Mouse (Mus musculus): ENCODE data around the gene Itih5. TPM values are rescaled to one million over a fixed set of nuclear protein-coding genes. Genes with fewer than 3 reads are reported as not detected.

The Itih5 gene
- 0.72 and 1.3 TPM in 2 replicates for total RNA-seq (2015; ENCODE audit: low replicate concordance)
- total RNA-seq (2017; ENCODE audit: low replicate concordance): 0.91 and 1.2 TPM in 2 replicates

DNA sequence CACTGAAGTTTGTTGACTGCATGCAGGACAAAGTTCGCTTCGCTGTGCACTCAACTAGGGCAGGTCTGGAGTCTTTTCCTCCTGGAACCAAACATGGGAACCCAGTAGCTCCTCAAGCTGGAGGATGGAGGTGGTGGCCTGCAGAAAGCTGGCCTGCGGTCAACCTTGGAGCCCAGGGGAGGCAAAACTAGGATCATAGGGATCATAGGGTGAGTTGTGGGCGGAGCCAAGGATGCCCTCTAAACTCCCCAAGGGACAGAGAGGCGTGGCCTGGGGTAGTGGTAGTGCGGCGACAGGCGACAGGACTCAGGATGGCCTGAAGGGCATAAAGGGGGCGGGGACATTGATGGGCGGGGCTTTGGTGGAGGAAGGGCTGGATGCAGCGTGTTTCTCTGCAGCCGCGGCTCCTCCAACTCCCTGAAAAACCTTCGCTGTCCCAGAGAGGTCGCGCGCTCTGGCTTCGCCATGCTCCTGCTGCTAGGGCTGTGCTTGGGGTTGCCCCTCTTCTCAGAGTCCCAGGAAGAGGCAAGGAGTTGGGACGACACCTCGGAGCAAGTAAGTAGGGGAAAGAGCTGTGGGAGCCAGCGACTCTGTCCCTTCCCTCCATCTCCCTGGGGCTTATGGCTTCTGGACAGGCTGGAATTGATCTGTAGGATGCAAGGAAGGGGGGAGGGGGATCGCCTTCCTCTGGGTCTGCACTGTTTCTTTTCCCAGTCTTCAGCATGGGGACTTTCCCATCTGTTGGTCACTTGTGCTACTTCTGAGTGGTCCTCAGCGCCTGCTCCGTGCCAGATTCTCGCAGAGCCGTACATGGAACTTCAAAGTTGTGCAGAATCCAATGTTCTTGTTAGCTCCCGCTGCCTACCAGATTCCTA, at the start of gene Itih5:
Gene Itih5, plus strand, starts transcription at position 371 of the 875 bp plus-strand sequence.
- 0 out of 2 replicates have a peak, but pooled peaks have one; percentile 59 for ATAC-seq (replicated peaks; ENCODE audit: low FRiP score, poor library complexity, severe bottlenecking)

- no peak for ATAC-seq (replicated peaks; ENCODE audit: low FRiP score, poor library complexity, severe bottlenecking)
Observed at GRCm38 (mm10) chr2:10108535-10109189, 44.7 kb upstream of the Itih5 start.

GRCm38 (mm10) chr2:10118751-10119150, 34.6 kb upstream of the Itih5 start:
- ATAC-seq (replicated peaks; ENCODE audit: low FRiP score, poor library complexity, severe bottlenecking): no peak

DNA sequence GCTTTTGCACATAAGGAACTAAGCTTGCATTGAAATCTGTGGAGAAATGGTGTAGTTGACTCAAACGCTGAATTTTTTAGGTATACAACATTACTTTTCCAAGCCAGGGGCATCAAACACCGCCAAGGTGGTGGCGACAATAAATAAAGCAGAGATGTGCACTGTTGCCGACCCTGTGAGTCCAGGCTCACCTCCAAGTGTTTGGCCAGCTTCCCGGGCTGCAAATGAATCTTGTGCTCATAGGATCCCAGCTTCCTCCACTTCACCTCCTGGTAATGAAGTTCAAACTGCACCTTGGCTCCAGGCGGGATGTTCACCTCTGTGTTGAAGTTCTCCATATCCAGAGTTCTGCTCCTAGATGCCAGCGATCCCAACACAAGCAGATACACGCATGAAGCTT, 34.1 kb upstream of the Itih5 start:
- ATAC-seq (replicated peaks; ENCODE audit: low FRiP score, poor library complexity, severe bottlenecking): no peak

DNA sequence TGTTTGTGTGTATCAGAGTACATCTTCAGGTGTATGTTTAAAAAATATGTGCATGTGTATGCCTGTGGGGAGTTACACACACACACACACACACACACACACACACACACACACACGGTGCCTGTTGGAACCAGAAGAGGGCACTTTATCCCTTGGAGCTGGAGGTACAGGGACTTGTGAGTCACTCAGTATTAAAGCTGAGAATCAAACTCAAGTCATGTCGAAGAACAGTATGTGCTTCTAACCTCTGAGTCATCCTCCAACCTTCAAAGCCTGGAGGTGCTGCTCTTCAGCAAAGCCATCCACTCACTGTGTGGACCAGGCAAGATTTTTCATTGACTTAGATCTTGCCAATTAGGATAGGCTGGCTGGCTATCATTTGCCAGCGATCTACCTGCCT, 31.5 kb upstream of the Itih5 start:
- ATAC-seq (replicated peaks; ENCODE audit: low FRiP score, poor library complexity, severe bottlenecking): no peak

DNA sequence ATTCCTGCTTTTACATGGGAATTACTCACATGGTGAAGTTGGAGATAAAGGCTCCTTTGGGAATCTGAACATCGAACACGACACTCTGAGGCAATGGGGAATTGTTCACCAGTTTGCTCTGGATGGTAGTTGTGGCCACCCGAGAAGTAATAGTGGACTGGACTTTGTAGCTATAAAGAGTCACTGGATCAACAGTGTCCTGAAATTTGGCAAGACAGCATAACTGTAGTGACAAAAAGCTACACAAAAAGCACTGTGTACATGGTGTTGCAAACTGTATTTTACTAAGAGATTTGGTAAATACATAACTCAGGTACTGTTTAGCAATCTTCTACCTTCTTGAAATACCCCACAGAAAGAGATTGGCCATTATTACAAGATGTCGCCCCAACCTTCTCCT, 27.2 kb upstream of the Itih5 start:
- ATAC-seq (replicated peaks; ENCODE audit: low FRiP score, poor library complexity, severe bottlenecking): no peak

DNA sequence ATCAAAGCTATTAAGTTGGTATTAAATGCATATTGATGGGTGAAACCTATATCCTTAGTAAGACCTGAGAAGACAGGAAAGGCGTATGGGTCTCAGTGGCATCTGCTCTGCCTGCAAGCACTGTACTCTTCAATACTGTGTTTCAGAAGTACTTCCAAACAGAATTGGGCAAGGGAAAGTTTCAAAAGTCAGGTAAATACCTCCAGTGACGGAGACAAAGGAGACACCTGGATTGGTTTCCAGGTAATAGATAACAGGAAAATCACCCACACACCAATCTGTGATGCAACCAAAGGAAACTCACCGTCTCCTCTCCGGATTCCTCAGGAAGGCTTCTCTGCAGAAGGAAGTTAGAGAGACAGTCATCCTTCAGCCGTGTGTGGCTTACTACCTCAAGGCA, 25.9 kb upstream of the Itih5 start:
- ATAC-seq (replicated peaks; ENCODE audit: low FRiP score, poor library complexity, severe bottlenecking): no peak

DNA sequence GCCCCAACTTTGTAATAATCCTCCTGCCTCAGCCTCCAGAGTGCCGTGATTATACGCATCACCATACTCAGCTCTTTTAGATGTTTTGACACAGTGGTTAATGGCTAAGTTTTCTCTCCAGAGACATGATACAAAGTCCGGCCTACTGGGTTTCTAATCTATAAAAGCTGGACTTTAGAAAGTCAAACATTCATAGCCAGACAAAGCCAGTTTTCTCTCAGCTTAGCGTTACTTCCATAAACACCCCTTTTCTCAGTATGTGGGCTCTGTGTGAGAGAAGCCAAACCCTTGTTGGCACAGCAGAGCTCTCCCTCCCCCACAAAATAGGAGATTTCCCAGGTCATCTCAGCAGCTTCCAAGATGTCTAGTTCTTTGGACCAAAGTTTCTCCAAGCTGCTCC, 24.8 kb upstream of the Itih5 start:
- ATAC-seq (replicated peaks; ENCODE audit: low FRiP score, poor library complexity, severe bottlenecking): no peak

DNA sequence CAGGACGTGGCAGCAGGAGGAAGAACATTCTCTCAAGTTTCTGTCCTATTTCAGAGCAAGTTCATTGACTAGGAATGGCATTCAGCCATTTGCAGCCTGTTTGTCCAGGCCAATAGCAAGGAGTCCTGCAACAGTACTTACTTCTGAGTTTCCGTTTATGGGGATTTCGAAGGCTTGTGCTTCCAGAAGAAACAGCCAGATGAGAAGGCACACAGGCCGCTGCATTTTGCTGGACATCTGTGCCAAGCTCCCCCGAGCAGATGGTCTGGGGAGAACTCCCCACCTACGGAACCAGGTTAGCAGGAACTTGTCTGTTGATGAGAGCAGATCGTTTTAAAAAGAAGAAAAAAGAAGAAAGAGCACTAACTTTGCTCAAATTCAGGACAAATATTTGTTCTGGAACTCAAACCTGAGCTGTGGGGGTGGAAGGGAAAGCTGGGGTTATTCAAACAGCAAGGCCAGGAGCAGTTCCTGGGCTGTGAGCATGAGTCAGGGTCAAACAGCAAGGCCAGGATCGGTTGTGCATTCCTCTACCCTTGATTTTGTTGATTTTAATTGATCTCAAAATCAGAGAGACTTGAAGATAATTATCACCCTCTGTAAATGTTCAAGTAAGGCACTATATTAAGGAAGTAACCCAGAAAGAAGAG, 22.9 kb upstream of the Itih5 start:
- ATAC-seq (replicated peaks; ENCODE audit: low FRiP score, poor library complexity, severe bottlenecking): no peak

- ATAC-seq (replicated peaks; ENCODE audit: low FRiP score, poor library complexity, severe bottlenecking): no peak
Observed at GRCm38 (mm10) chr2:10131296-10131695, 22.1 kb upstream of the Itih5 start, which contains the start of gene Itih2. Itih2 (minus strand) TSS chr2:10131396.

- ATAC-seq (replicated peaks; ENCODE audit: low FRiP score, poor library complexity, severe bottlenecking): no peak
Observed at GRCm38 (mm10) chr2:10132128-10132527, 21.2 kb upstream of the Itih5 start.

GRCm38 (mm10) chr2:10133941-10134340, 19.4 kb upstream of the Itih5 start:
- no peak for ATAC-seq (replicated peaks; ENCODE audit: low FRiP score, poor library complexity, severe bottlenecking)

DNA sequence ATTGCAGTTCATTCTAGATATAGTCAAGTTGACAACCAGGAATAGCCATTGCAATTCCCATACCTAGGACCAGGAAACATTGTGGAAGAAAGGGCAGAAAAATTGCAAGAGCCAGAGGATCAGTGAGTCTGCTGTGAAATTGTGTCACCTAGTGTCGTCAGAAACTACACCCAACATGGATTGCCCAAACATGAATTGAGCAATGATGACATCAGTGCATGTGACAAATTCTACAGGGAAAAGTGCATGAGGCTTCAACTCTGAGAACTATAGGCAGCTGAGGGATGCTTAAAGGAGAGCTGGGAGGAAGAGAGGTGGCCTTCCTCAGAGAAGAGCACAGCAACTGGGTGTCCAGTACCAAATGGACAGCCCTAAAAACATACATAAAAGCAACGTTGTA, 16.1 kb upstream of the Itih5 start:
- no peak for ATAC-seq (replicated peaks; ENCODE audit: low FRiP score, poor library complexity, severe bottlenecking)

DNA sequence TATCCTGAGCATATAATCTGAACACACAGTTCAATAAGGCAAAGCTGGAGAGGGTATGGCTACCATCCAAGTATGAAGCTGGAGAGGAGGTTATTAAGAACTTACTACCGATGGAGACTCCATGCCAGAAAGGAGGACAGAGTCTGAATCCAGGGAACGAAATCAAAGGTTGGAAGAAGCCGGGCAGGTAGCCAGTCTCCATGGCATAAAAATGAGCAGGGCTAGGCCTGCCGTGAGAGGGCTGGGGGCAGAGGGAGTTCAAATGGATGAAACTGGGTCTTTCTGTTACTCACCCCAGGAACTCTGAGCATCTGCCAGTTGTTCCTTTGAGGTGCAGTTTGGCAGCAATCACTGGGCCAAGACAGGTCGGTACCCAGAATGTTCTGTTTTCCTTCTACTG, 12.9 kb upstream of the Itih5 start:
- ATAC-seq (replicated peaks; ENCODE audit: low FRiP score, poor library complexity, severe bottlenecking): no peak

- no peak for ATAC-seq (replicated peaks; ENCODE audit: low FRiP score, poor library complexity, severe bottlenecking)
Observed at GRCm38 (mm10) chr2:10142472-10143454, 10.6 kb upstream of the Itih5 start.

DNA sequence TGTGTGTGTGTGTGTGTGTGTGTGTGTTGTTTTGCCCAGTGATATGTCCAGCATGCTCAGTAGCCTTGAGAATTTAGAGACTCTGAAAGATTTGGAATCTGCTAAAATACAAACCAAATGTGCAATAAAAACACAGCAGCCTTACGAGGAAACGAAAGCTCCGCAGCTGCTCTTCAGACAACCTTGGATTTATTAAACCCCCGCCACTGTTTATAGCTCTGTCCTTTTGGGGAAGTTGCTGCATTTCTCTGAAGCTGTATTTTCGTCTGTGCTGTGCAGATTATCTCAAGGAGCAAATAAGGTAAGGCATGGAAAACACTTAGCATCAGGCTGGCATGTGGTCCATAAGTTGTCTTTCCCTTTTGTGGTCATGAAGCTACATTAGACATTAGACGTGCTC, 7.9 kb upstream of the Itih5 start:
- ATAC-seq (replicated peaks; ENCODE audit: low FRiP score, poor library complexity, severe bottlenecking): no peak

GRCm38 (mm10) chr2:10147176-10147575, 6.2 kb upstream of the Itih5 start:
- ATAC-seq (replicated peaks; ENCODE audit: low FRiP score, poor library complexity, severe bottlenecking): no peak

GRCm38 (mm10) chr2:10152590-10152989, 781 bp upstream of the Itih5 start:
- no peak for ATAC-seq (replicated peaks; ENCODE audit: low FRiP score, poor library complexity, severe bottlenecking)

GRCm38 (mm10) chr2:10157184-10157583, 3.8 kb downstream of the Itih5 start:
- ATAC-seq (replicated peaks; ENCODE audit: low FRiP score, poor library complexity, severe bottlenecking): no peak

Measured in erythroid progenitor cell, adult 5-6 weeks (primary cell).